Mouse (Mus musculus) G1E (cell line): ENCODE data around the gene Fam78a. TPM values are rescaled to one million over a fixed set of nuclear protein-coding genes. Genes with fewer than 3 reads are reported as not detected.
A peak's percentile ranks its signal among the peaks of the same experiment; 100 is the strongest.

Source experiments
- ATAC-seq: 2 replicates; pipeline ENCODE4 v1.8.0; 2016; ENCODE audit warnings: mild to moderate bottlenecking; ENCODE audit not compliant: insufficient number of reproducible peaks, poor library complexity, low FRiP score, severe bottlenecking; ENCODE audit errors: extremely low read depth
- DNase-seq: peaks from one replicate; pipeline ENCODE4 v3.0.0; 2012; ENCODE audit warnings: low spot score
- H3K27me3 ChIP-seq: 2 replicates; pipeline ENCODE4 v1.6.1; 2012; ENCODE audit warnings: mild to moderate bottlenecking, low read length, inconsistent platforms; ENCODE audit not compliant: insufficient read depth
- H3K36me3 ChIP-seq: replicated peaks from 2 replicates; pipeline ENCODE3; 2012; ENCODE audit warnings: mild to moderate bottlenecking, inconsistent platforms
- H3K4me1 ChIP-seq: 2 replicates; pipeline ENCODE4 v1.6.1; 2012; ENCODE audit warnings: low read depth, low read length, inconsistent platforms, mixed read lengths; ENCODE audit not compliant: insufficient read depth
- H3K4me3 ChIP-seq: 2 replicates; pipeline ENCODE4 v1.5.1; 2012; ENCODE audit warnings: low read depth, mild to moderate bottlenecking, inconsistent platforms, low read length, moderate library complexity, mixed read lengths
- H3K9me3 ChIP-seq: replicated peaks from 2 replicates; pipeline ENCODE4 v1.6.1; 2012; ENCODE audit warnings: inconsistent platforms
- CTCF ChIP-seq: IDR thresholded peaks from 2 replicates; pipeline ENCODE4 v1.5.1; 2012; ENCODE audit warnings: low read depth, low read length, inconsistent platforms, mixed read lengths
- GATA1 ChIP-seq: IDR thresholded peaks from 2 replicates; pipeline ENCODE4 v1.6.1; 2012; ENCODE audit warnings: borderline replicate concordance, low read length, inconsistent platforms, mixed read lengths
- GATA2 ChIP-seq: IDR thresholded peaks from 2 replicates; pipeline ENCODE4 v1.6.1; 2012; ENCODE audit warnings: low read depth, low read length, inconsistent platforms, borderline replicate concordance
- POLR2AphosphoS5 ChIP-seq: IDR thresholded peaks from 2 replicates; pipeline ENCODE4 v1.6.1; 2012; ENCODE audit warnings: low read depth, low read length, inconsistent platforms; ENCODE audit not compliant: insufficient replicate concordance
- TAL1 ChIP-seq: conservative IDR thresholded peaks from 2 replicates; pipeline ENCODE4 v1.6.1; 2012; ENCODE audit warnings: low read depth, low read length, inconsistent platforms, mixed read lengths
- polyA plus RNA-seq: library from polyadenylated mRNA; stranded (reverse); fragments of >175 nt; gene quantifications from 2 replicates; pipeline ENCODE4 v1.2.3, GENCODE M21; 2012
- total RNA-seq, 2 experiments: library from RNA; stranded (forward) in 1 of 2; stranded (reverse) in 1 of 2; fragments of 200-1000 nt in 1 of 2; fragments of >200 nt in 1 of 2; fragmentation: Nextera tagmentation in 1 of 2; gene quantifications; 2 replicates each; pipeline ENCODE4 v1.2.3; 2014 to 2017

Gene Fam78a
- total and polyA plus RNA-seq, 3 experiments, result 21.7 to 54.5 (median 25.3) TPM

DNA sequence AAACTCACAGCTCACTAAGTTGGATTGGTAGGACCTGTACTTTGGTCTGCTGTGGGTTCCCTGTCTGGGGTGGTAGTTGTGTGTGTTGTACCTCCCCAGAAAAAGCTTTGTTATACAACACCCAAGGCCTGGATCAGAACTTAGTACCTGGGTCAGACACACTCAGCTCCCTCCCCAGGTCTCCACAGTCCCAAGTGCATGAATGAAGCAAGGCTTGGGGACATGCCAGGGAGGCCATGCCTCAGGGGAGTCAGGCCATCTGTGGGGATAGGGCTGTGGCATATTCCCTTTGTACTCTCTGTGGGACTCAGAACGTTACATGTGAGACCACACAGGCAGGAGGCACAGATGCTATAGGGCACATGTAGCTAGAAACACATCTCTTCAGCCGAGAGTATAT lies 5.5 kb upstream of the Fam78a start:
- H3K9me3 ChIP-seq, result no peaks in the 10 kb centered on the region
- peaks cover 5% of the 10 kb centered on the region for H3K4me1 ChIP-seq
- ATAC-seq (no peak), DNase-seq (no peak)
- peaks cover 59% of the 10 kb centered on the region for H3K27me3 ChIP-seq
- H3K36me3 ChIP-seq, result no peaks in the 10 kb centered on the region
- TF ChIP-seq POLR2AphosphoS5 (no peak), CTCF (no peak)
- H3K4me3 ChIP-seq, result no peak overlapping the region

DNA sequence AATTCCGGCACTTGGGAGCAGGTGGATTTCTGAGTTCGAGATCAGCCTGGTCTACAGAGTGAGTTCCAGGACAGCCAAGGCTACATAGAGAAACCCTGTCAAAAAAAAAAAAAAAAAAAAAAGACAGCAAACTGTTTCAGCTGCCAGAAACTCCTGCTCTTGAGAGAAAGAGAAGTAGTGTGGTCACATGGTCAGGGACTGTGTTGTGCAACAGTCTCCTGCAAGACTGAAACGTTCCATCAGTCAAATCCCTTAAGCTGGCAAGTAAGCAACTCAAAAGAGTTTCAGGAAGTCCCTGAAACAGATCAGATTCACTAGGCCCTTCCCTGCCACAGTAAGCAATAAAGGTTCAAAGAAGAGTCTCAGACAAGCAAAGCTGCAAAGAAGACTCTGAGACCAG lies 4.9 kb upstream of the Fam78a start:
- no peak for TF ChIP-seq POLR2AphosphoS5
- TF ChIP-seq GATA1, result no peak
- TF ChIP-seq GATA2, result no peak
- no peak for TF ChIP-seq TAL1
- no peak for TF ChIP-seq CTCF
- Histone ChIP-seq H3K36me3 (no peaks in the 10 kb centered on the region), H3K27me3 (peaks cover 62% of the 10 kb centered on the region), H3K4me3 (no peak overlapping the region), H3K9me3 (no peaks in the 10 kb centered on the region), H3K4me1 (peaks cover 9% of the 10 kb centered on the region)
- DNase-seq, result no peak
- ATAC-seq, result no peak

DNA sequence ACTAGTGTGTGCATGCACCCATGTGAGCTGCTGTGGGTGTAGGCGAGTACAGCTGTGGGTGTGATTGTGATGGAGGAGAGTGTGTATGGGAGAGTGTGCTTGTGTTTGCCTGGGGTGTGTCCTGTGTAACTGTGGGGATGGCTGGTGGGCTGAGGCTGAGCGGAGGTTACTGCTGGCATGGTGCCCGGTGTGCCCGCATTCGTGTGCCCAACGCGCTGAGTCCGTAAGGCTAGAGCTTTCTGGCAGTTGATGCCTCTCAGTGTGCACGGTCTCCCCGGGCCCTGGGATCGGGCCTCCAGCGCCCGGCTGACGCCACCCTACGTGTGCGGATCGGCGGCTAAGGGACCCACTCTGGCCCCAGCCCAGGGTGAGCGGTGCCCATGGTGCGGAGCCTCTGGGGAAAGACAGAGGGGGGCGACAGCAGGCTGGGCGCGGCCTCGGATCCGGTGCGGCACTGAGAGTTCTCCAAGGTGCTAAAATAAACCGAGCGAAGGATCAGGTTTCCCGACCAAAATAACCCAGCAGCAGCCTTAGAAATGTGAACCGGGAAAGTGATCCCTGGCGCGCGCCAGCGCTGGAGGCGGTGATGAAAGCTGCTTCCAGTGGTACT lies 3.8 kb upstream of the Fam78a start:
- TF ChIP-seq CTCF (no peak), GATA1 (no peak), GATA2 (no peak), TAL1 (no peak), POLR2AphosphoS5 (no peak)
- H3K36me3 ChIP-seq, result no peaks in the 10 kb centered on the region
- peaks cover 20% of the 10 kb centered on the region for H3K4me1 ChIP-seq
- H3K9me3 ChIP-seq, result peaks cover 6% of the 10 kb centered on the region
- H3K4me3 ChIP-seq, result no peak overlapping the region
- ATAC-seq, result no peak
- H3K27me3 ChIP-seq, result peaks cover 71% of the 10 kb centered on the region
- no peak for DNase-seq

DNA sequence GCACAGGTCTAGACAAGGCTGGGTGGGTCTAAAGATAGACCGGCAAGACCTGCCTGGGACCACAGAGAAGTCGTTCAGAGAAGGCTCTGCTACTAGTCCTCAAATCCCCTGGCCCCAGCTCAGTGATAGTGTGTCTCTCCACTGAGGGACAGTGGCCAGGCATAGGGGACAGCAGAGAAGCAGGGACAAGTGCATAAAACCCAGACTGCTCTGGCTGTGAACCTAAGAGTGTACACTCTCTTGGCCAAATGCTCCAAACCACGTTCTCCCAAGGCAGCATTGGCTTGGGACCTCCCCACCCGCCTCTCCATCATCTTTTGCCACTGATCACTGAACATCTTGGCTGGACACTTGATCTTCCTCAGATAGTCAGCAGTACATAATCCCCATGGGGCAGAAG lies 2.9 kb upstream of the Fam78a start:
- TF ChIP-seq CTCF, result no peak
- no peak for TF ChIP-seq TAL1
- no peak for TF ChIP-seq POLR2AphosphoS5
- no peak for TF ChIP-seq GATA2
- no peak for TF ChIP-seq GATA1
- DNase-seq (no peak), ATAC-seq (no peak)
- Histone ChIP-seq H3K27me3 (peaks cover 77% of the 10 kb centered on the region), H3K4me3 (no peak overlapping the region), H3K36me3 (no peaks in the 10 kb centered on the region), H3K9me3 (peaks cover 11% of the 10 kb centered on the region), H3K4me1 (peaks cover 25% of the 10 kb centered on the region)

DNA sequence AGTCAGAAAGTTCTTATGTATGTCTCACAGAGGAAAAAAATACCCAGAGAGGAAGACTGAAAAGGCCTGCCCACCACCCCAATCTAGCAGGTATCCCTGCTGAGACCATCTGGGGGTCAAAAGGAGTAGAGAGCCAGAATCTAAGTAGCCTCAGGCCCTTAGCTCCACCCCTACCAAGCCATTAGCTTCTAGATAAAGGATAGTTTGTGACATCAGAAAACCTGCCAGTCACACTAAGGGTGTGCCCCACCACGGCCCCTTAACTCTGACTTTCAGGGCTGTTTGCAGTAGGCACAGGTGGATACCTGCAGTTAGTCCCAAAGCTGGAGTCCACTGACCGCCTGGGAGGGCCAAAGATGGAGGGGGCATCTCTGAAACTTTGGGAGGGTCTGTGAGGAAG lies 574 bp upstream of the Fam78a start:
- Histone ChIP-seq H3K4me3 (no peak overlapping the region), H3K36me3 (no peaks in the 10 kb centered on the region), H3K4me1 (peaks cover 42% of the 10 kb centered on the region), H3K9me3 (peaks cover 11% of the 10 kb centered on the region), H3K27me3 (peaks cover 75% of the 10 kb centered on the region)
- DNase-seq (no peak), ATAC-seq (no peak)
- TF ChIP-seq GATA1, result no peak
- no peak for TF ChIP-seq CTCF
- no peak for TF ChIP-seq GATA2
- no peak for TF ChIP-seq TAL1
- TF ChIP-seq POLR2AphosphoS5, result no peak

DNA sequence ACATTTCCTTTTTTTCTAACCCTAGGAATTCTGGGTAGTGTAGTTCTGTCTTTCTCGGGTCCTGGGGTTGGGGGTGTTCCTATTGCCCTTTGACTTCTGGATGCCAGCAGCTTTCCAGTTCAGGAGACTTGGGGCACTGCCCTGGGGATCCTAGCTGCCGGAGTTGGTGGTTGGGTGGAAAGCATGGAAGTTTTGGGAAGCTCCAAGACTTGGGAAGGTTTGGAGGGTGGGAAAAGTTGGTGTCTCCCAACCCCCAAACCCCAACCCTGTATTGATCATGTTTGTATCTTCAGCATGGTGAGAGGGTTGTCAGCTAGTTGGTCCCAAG lies 179 bp upstream of the Fam78a start:
- H3K27me3 ChIP-seq, result peaks cover 71% of the 10 kb centered on the region
- ATAC-seq (no peak), DNase-seq (no peak)
- H3K36me3 ChIP-seq, result no peaks in the 10 kb centered on the region
- peak overlapping the region; percentile 71; the same call in 1 of the 2 replicates for H3K4me3 ChIP-seq
- peaks cover 11% of the 10 kb centered on the region for H3K9me3 ChIP-seq
- peaks cover 42% of the 10 kb centered on the region for H3K4me1 ChIP-seq
- no peak for TF ChIP-seq CTCF
- no peak for TF ChIP-seq GATA1
- TF ChIP-seq TAL1, result no peak
- TF ChIP-seq GATA2, result no peak
- TF ChIP-seq POLR2AphosphoS5, result no peak

DNA sequence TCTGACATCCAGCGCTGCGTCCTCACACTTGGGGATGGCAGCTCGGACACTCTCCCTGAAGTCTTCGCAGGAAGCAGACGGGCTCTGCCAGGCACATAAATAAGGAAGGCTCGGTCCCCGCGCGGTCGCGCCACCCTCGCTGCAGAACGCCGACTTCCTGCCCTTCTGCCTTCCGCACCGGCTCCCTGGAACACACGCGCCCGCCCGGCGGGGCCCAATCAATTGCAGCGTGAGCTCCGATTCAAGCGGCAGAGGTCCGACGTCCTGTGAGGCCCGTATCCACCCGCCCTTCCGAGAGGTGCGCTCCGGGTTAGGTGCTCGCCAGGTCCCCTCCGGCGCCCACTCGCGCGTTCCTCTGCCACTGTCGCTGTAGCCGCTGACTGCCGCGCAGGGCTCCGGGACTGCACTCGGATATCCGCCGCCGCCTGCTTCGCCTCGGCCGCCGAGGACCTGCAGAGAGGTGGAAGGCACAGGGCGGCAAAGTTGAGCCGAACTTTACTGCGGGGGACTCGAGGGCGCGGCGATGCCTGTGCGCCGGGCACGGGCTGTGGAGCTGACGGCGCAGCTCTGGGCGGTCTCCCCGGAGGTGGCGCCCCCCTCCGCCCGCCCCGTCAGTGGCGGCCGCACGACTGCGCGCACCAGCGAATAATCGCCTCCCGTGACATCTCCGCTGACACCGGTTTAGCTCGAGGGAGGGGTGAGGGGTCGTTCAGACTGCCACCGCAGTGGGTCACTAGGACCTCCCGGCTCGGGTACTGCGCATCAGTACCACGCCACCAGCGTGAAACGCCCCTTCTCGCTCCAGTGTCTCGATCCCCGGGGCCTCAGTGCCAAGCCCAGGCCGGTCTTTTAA lies 1.3 kb downstream of the Fam78a start:
- TF ChIP-seq GATA2 (no peak), GATA1 (no peak), TAL1 (no peak), CTCF (no peak), POLR2AphosphoS5 (no peak)
- Histone ChIP-seq H3K36me3 (peaks cover 3% of the 10 kb centered on the region), H3K4me3 (peak overlapping the region; percentile 71), H3K9me3 (peaks cover 11% of the 10 kb centered on the region), H3K27me3 (peaks cover 68% of the 10 kb centered on the region), H3K4me1 (peaks cover 52% of the 10 kb centered on the region)
- DNase-seq (no peak), ATAC-seq (no peak)
